Mouse (Mus musculus): Measurements from ENCODE around the gene Mfap3.

Mfap3 gene

DNA sequence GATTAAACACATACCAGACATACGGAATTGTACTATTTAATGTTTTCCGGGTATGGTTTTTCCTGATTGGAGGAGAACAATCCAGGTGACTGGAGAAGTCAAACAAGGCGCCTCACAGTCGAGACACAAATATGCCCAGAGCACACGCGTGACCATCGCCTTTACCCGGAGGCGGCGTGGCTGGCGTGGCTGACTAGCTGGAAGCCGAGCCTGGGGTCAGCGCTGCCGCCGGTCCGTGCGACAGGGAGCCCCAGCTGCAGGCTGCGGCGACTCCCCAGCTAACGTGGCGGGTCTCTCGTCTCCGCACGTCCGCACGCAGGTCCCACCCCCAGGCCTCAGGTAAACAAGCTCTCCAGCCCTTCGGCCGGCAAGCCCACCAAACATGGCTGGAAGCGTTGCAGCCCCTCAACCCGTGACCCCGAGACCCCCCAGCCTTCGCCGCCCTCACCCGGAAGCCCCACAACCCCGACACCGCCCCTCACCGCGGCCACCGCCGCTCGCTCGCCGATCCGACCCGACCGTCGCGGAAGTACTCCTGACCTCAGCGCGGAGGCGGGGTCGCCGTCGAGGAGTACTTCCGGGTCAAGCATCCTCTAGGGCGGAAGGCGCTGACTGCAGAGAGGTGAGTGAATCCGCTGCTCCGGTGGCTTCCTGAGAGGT lies at the start of gene Mfap3, which contains the start of gene Fam114a2:
TSS of gene Mfap3 (plus strand) at position 574 of the 660 bp plus-strand sequence.
TSS of gene Fam114a2 (minus strand) at position 527 of the 660 bp plus-strand sequence.
- peak; percentile 81 for DNase-seq (ENCODE audit: low spot score)

DNA sequence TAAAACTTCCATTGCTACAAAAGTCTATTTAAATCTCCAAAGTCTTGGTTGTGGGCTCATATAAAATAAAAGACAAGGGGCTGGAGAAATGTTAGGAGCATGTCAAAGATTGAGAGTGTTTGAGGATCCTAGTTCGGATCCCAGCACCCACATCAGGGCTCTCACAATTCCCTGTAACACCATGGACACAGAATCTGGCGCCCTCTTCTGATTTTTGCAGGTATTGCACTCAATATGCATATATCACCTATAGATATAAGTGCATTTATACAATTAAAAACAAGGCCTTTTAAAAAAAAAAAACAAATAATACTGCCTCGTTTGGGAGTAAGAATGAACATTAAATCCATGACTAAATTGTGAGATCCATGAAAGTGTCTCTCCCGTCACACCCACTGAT lies 49.8 kb upstream of the Mfap3 start:
- DNase-seq (ENCODE audit: low spot score) = no peak

DNA sequence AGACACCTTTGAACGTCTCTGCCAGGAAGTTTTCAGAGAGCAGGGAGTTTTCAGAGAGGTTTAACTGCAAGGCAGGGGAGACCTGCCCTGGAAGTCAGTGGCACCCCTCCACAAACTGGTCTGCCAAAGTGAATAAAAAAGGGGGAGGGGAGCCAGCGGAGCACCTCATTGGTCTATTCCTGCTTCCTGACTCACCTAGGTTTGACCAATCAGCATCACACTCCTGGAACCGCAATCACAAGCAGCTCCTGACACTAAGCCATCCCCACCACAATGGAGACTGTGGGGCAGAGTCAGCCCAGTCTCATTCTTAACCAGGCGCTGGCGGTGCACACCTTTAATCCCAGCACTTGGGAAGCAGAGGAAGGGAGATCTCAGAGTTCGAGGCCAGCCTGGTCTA lies 48.4 kb upstream of the Mfap3 start:
- DNase-seq (ENCODE audit: low spot score) = no peak

GRCm38 (mm10) chr11:57470979-57471378 lies 47.5 kb upstream of the Mfap3 start:
- no peak for DNase-seq (ENCODE audit: low spot score)

DNA sequence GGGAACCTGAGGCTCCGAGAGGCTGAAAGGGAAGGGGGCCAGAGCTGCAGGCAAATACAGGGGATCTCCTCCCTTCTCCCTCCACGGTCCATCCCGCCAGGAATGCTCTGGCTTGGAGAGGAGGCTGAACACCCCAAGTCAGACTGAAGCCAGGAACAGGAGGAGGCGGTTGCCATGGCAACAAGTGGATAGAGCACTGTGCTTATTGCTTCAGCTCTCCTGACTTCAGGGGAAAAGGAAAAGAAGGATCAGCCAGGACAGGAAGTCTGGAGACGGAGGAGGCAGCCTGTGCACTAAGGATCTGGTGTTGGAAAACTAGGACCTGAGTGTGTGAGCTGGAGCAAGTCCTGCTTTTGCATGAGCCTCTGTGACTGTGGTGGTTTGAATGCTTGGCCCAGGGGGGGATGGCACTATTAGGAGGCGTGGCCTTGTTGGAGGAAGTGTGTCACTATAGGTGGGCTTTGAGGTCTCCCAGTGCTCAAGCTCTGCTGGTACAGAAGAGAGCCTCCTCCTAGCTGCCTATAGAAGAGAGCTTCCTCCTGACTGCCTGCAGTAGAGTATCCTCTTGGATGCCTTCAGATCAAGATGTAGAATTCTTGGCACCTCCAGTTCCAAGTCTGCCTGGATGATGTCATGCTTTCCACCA lies 44.0 kb upstream of the Mfap3 start:
- no peak for DNase-seq (ENCODE audit: low spot score)

- DNase-seq (ENCODE audit: low spot score) = no peak
These were observed 43.3 kb upstream of the Mfap3 start for GRCm38 (mm10) chr11:57475119-57475518.

DNA sequence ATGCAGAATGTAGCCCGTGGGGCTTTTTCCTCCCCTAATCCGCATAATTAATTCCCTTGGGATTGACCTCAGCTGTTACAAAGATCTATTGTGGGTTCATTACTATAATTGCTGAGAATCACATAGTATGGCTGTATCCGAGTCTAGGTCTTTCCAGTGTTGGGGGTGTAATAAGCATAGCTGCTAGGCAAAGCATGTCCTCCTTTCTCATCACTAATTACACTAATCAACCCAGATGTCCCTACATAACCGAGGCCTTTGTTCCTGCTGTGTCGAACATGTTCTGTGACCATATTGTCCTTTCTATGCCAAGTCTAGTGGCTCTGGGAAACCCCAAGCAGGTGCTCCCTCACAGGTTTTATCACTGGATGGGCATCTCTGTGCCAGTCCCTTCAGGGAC lies 40.4 kb upstream of the Mfap3 start:
- no peak for DNase-seq (ENCODE audit: low spot score)

- DNase-seq (ENCODE audit: low spot score) = no peak
These were observed 30.0 kb upstream of the Mfap3 start for GRCm38 (mm10) chr11:57488436-57488835.

DNA sequence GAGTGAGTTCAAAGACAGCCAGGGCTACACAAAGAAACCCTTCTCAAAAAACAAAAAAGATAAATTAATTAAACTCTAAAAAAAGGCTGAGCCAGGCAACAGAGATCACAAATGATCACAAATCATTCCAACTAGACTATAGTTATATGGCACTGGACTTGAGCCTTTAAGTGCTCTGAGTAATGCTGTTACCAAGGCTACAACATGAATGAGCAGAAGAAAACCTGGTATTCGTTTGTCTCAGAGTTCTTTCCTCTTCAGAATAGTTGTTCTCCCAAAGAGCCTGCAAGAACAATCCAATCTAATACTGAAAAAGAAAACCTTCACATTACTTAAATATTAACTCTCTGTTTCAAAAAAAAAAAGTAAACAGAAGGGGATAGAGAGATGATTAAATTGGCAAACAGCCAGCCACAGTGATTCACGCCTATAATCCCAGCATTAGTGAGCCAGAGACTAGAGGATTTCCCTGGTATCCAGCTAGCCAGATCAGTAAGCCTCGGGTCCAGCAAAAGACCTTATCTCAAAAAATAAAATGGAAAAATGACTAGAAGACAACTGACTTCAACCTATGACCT lies 21.9 kb upstream of the Mfap3 start:
- DNase-seq (ENCODE audit: low spot score) = no peak

DNA sequence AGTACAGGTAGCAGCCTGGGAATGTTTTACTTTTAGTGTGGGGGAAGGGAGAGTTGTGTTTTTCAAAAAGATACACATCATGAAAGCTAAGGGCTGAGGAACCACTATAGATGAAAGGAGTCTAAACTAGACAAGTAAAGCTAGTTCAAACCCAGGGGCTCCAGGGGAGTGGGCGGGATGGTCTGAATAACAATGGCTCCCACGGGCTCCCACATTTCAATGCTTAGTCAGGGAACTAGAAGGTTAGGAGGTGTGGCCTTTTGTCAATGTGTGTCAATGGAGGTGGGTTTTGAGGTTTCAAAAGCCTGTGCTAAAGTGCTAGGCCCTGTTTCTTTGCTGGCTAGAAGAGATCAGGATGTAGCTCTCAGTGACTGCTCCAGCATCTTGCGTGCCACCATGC lies 20.8 kb upstream of the Mfap3 start:
- no peak for DNase-seq (ENCODE audit: low spot score)

- no peak for DNase-seq (ENCODE audit: low spot score)
These were observed 20.2 kb upstream of the Mfap3 start for GRCm38 (mm10) chr11:57498215-57498614.

DNA sequence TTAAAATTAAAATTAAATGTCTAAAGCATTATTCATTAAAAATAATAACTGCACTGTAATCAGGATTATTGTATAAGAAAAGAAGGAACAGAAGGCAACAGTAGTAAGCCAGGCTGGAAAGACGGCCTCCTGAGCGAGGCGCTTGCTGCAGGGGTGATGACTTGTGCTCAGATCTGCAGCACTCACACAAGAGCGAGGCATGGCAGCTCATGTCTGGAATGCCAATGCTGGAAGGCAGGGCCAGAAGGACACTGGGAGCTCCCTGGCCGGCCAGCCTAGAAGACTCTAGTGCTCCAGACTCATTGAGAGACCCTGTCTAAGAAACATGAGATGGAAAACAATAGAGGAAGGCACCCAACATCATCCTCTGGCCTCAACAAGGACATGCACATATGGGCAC lies 15.3 kb upstream of the Mfap3 start:
- no peak for DNase-seq (ENCODE audit: low spot score)

- DNase-seq (ENCODE audit: low spot score) = no peak
These were observed 11.6 kb upstream of the Mfap3 start for GRCm38 (mm10) chr11:57506899-57507298.

GRCm38 (mm10) chr11:57515218-57515617 lies 3.2 kb upstream of the Mfap3 start:
- DNase-seq (ENCODE audit: low spot score) = no peak

DNA sequence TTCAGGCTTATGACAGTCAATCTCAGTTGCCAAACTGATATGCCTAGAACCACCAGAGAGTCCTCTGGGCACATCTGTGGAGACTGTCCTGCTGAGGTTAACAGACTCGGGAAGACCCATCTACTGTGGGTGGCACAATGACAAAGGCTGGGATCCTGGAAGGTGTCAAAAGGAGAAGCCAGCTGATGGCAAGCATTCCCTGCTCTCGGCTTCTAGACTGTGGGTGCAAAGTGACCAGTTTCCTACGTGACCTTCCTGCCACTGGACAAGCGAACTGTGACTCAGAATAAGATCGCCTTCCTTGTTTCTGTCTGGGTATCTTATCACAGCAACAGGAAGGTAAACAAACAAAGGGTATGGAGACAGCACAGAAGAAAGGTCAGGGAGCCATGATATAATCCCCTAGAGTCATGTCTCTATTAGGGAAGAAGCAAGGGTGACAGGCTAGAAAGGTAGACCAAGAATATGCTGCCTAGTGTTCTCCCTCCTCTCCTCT lies 1.5 kb upstream of the Mfap3 start:
- DNase-seq (ENCODE audit: low spot score) = no peak

DNA sequence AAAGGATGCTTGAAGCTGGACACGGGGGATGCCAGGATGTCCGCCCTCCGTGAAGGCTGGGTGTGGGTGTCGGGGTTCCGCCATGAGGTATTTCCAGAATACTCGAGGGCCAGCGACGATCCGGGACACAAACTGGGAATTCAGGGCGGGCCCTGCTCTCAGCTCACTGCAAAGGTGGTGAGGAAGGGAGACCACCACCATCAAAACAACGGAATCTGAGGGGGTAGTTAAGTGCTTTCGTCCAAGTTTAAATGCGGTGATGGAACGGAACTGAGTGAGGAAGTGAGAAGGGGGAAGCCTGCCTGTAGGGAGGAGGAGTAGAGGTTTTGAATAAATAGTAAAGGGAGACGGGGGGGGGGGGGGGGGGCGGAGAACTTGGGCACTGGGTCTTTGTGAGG lies 286 bp downstream of the Mfap3 start:
- DNase-seq (ENCODE audit: low spot score) = no peak

DNA sequence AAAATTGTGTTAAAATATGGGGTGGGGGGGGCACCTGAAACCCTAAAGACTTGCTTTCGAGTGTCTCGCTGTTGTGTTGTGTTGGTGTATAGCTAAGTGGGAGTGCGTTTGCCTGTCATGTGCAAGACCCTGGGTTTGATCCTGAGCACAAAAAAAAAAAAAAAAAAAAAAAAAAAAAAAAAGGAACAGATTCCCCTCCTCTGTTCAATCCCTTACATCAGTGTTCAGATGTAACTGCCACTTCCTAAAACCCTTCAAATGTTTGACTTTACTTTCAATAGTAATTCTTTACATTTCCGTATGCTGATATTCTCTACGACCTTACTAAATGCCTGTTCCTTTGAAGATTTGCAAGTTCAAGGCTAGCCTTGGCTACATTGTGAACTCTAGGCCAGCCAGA lies 840 bp downstream of the Mfap3 start:
- no peak for DNase-seq (ENCODE audit: low spot score)

DNA sequence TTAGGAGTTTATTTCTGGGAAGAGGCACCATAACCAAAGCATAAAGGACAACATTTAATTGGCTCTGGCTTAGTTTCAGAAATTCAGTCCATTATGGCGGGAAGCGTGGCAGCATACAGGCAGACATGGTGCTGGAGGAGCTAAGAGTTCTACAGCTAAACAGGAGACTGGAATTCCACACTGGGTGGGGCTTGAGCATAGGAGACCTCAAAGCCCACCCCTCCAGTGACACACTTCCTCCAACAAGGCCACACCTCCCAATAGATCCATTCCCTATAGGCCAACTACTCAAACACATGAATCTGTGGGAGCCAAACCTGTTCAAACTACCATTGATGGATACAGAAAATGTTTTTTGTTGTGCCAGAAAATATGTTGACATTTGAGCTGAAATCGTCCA lies 2.7 kb downstream of the Mfap3 start:
- DNase-seq (ENCODE audit: low spot score) = no peak

GRCm38 (mm10) chr11:57522046-57522445 lies 3.6 kb downstream of the Mfap3 start:
- no peak for DNase-seq (ENCODE audit: low spot score)

DNA sequence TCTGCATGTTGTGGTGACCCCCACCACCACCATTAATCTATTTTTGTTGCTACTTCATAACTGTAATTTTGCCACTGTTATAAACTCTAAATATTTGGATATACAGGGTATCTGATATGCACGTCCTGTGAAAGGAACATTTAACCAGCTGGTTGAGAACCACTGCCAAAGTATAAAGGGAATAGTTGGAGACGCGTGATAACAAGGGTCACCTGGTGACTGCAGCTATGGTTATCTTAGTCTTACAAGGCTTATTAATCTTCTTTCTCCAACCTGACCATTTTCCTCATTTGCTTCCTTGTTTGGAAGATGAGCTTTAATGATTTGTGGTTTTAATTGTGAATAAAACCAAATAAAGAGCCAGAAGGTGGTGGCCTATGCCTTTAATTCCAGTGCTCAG lies 5.0 kb downstream of the Mfap3 start:
- DNase-seq (ENCODE audit: low spot score) = no peak

GRCm38 (mm10) chr11:57524597-57524996 lies 6.1 kb downstream of the Mfap3 start:
- no peak for DNase-seq (ENCODE audit: low spot score)

GRCm38 (mm10) chr11:57525900-57526299 lies 7.4 kb downstream of the Mfap3 start:
- DNase-seq (ENCODE audit: low spot score) = no peak

GRCm38 (mm10) chr11:57527506-57527905 lies 9.0 kb downstream of the Mfap3 start:
- no peak for DNase-seq (ENCODE audit: low spot score)

All from ovary, adult 18-20 months (tissue).